Mouse (Mus musculus): Measurements from ENCODE around the gene Kcnc4. TPM values are rescaled to one million over a fixed set of nuclear protein-coding genes. Genes with fewer than 3 reads are reported as not detected.

Gene Kcnc4
- polyA plus RNA-seq, 1 experiment from 2014 or later = 0.08 TPM

- no peak overlapping the region for H3K27ac ChIP-seq (ENCODE audit: low read length)
- peaks cover 29% of the 10 kb centered on the region for H3K27me3 ChIP-seq (ENCODE audit: control insufficient read depth, insufficient read depth, low read length)
- WGBS = 6% methylated on average over 6 of the region's 6 CpGs
- H3K9ac ChIP-seq (ENCODE audit: low read length) = no peak overlapping the region
- H3K9me3 ChIP-seq (replicated peaks; ENCODE audit: control insufficient read depth, low read length) = no peaks in the 10 kb centered on the region
- H3K4me3 ChIP-seq (ENCODE audit: low read length) = no peak overlapping the region
- H3K4me2 ChIP-seq (ENCODE audit: low read depth, low read length) = no peak overlapping the region
- no peak for ATAC-seq (replicated peaks; ENCODE audit: extremely low read depth, insufficient read depth, low FRiP score)
- H3K4me1 ChIP-seq (ENCODE audit: control insufficient read depth, insufficient read depth, low read length) = no peaks in the 10 kb centered on the region
- no peaks in the 10 kb centered on the region for H3K36me3 ChIP-seq (ENCODE audit: control insufficient read depth, insufficient read depth)
Measured at GRCm38 (mm10) chr3:107466577-107466976, 7.2 kb upstream of the Kcnc4 start.

- ATAC-seq (replicated peaks; ENCODE audit: extremely low read depth, insufficient read depth, low FRiP score) = no peak
- 14% methylated on average over 5 of the region's 5 CpGs for WGBS
- no peak overlapping the region for H3K4me3 ChIP-seq (ENCODE audit: low read length)
- H3K36me3 ChIP-seq (ENCODE audit: control insufficient read depth, insufficient read depth) = no peaks in the 10 kb centered on the region
- peaks cover 73% of the 10 kb centered on the region for H3K27me3 ChIP-seq (ENCODE audit: control insufficient read depth, insufficient read depth, low read length)
- no peak overlapping the region for H3K9ac ChIP-seq (ENCODE audit: low read length)
- no peak overlapping the region for H3K27ac ChIP-seq (ENCODE audit: low read length)
- H3K4me2 ChIP-seq (ENCODE audit: low read depth, low read length) = no peak overlapping the region
- peaks cover 20% of the 10 kb centered on the region for H3K4me1 ChIP-seq (ENCODE audit: control insufficient read depth, insufficient read depth, low read length)
- H3K9me3 ChIP-seq (replicated peaks; ENCODE audit: control insufficient read depth, low read length) = no peaks in the 10 kb centered on the region
Measured at GRCm38 (mm10) chr3:107462160-107462559, 2.8 kb upstream of the Kcnc4 start.

DNA sequence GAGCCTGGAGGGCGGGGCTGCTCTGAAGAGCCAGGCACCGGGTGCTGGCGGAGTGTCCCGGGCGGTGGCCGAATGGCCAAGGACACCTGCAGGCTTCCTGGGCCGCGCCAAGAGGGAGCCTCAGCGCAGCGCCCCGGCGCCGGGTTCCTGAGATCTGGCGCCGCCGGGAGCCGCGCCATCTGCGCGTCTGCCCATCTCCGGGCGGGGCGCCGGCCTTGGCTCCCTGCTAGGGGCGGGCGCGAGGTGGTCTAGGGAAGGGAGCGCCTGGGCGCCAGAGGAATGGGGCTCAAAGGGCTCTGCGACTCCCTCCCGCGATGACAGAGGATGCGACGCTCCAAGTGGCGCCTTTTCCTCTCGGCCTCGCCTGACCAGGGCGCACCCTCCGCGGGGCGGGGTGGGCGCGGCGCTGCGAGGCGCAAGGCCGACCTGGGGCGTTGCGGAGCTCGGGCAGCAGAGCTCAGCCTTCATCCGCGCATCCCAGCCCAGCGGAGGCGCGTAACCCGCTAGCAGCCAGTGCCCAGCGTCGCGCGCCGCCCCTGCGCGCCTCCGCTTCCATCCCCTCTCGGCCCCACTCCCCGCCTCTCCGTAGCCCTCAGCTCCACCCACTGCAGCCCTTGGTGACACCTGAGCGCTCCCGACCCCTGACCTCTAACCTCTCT, 550 bp upstream of the Kcnc4 start:
- ATAC-seq (replicated peaks; ENCODE audit: extremely low read depth, insufficient read depth, low FRiP score) = 0 out of 2 replicates have a peak, but pooled peaks have one; percentile 28
- Histone ChIP-seq H3K9me3 (replicated peaks; ENCODE audit: control insufficient read depth, low read length) (no peaks in the 10 kb centered on the region), H3K4me3 (ENCODE audit: low read length) (peak overlapping the region; percentile 60), H3K9ac (ENCODE audit: low read length) (peak overlapping the region; percentile 50), H3K27me3 (ENCODE audit: control insufficient read depth, insufficient read depth, low read length) (peaks cover 84% of the 10 kb centered on the region), H3K4me1 (ENCODE audit: control insufficient read depth, insufficient read depth, low read length) (peaks cover 20% of the 10 kb centered on the region), H3K36me3 (ENCODE audit: control insufficient read depth, insufficient read depth) (no peaks in the 10 kb centered on the region), H3K27ac (ENCODE audit: low read length) (no peak overlapping the region), H3K4me2 (ENCODE audit: low read depth, low read length) (peak overlapping the region; percentile 91)
- under 1% methylated on average over 62 of the region's 69 CpGs for WGBS

- Histone ChIP-seq H3K27me3 (ENCODE audit: control insufficient read depth, insufficient read depth, low read length) (peaks cover 83% of the 10 kb centered on the region), H3K27ac (ENCODE audit: low read length) (no peak overlapping the region), H3K9ac (ENCODE audit: low read length) (peak overlapping the region; percentile 50), H3K36me3 (ENCODE audit: control insufficient read depth, insufficient read depth) (no peaks in the 10 kb centered on the region), H3K4me2 (ENCODE audit: low read depth, low read length) (peak overlapping the region; percentile 91), H3K4me3 (ENCODE audit: low read length) (peak overlapping the region; percentile 60), H3K4me1 (ENCODE audit: control insufficient read depth, insufficient read depth, low read length) (peaks cover 20% of the 10 kb centered on the region), H3K9me3 (replicated peaks; ENCODE audit: control insufficient read depth, low read length) (no peaks in the 10 kb centered on the region)
- under 1% methylated on average over 51 of the region's 51 CpGs for WGBS
- no peak for ATAC-seq (replicated peaks; ENCODE audit: extremely low read depth, insufficient read depth, low FRiP score)
Measured at GRCm38 (mm10) chr3:107458528-107459195, 690 bp downstream of the Kcnc4 start.

- 3% methylated on average over 23 of the region's 23 CpGs for WGBS
- Histone ChIP-seq H3K9me3 (replicated peaks; ENCODE audit: control insufficient read depth, low read length) (no peaks in the 10 kb centered on the region), H3K9ac (ENCODE audit: low read length) (0 out of 2 replicates have a peak overlapping the region, but pooled peaks have one; percentile 40), H3K36me3 (ENCODE audit: control insufficient read depth, insufficient read depth) (no peaks in the 10 kb centered on the region), H3K27ac (ENCODE audit: low read length) (no peak overlapping the region), H3K4me2 (ENCODE audit: low read depth, low read length) (peak overlapping the region; percentile 91), H3K27me3 (ENCODE audit: control insufficient read depth, insufficient read depth, low read length) (peaks cover 84% of the 10 kb centered on the region), H3K4me3 (ENCODE audit: low read length) (peak overlapping the region; percentile 60), H3K4me1 (ENCODE audit: control insufficient read depth, insufficient read depth, low read length) (peaks cover 20% of the 10 kb centered on the region)
- no peak for ATAC-seq (replicated peaks; ENCODE audit: extremely low read depth, insufficient read depth, low FRiP score)
Measured at GRCm38 (mm10) chr3:107458104-107458503, 1.2 kb downstream of the Kcnc4 start.

DNA sequence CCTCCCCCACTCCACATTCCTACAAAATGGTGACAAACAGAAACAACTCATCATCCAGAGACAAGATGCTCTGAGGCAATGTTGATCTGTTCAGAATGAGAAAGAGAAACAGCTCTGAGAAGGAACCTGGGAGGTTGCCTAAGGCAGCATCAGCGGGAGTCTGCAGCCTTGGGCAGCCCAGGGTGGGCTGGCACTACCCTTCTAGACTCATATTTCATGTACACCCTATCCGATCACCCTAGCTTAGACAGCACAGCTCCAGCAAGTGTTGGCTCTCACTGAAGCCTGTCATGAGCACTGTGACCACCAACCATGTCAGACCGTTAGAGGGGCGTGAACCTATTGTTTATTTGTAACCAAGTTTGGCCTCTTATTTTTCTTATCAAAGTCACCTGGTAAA, 5.1 kb downstream of the Kcnc4 start:
- no peak overlapping the region for H3K4me3 ChIP-seq (ENCODE audit: low read length)
- peaks cover 11% of the 10 kb centered on the region for H3K4me1 ChIP-seq (ENCODE audit: control insufficient read depth, insufficient read depth, low read length)
- no peak overlapping the region for H3K4me2 ChIP-seq (ENCODE audit: low read depth, low read length)
- no peak for ATAC-seq (replicated peaks; ENCODE audit: extremely low read depth, insufficient read depth, low FRiP score)
- no peak overlapping the region for H3K9ac ChIP-seq (ENCODE audit: low read length)
- H3K9me3 ChIP-seq (replicated peaks; ENCODE audit: control insufficient read depth, low read length) = no peaks in the 10 kb centered on the region
- 72% methylated on average over 4 of the region's 4 CpGs for WGBS
- no peak overlapping the region for H3K27ac ChIP-seq (ENCODE audit: low read length)
- H3K27me3 ChIP-seq (ENCODE audit: control insufficient read depth, insufficient read depth, low read length) = peaks cover 51% of the 10 kb centered on the region
- no peaks in the 10 kb centered on the region for H3K36me3 ChIP-seq (ENCODE audit: control insufficient read depth, insufficient read depth)

- 38% methylated on average over 3 of the region's 3 CpGs for WGBS
- no peak for ATAC-seq (replicated peaks; ENCODE audit: extremely low read depth, insufficient read depth, low FRiP score)
- no peak overlapping the region for H3K27ac ChIP-seq (ENCODE audit: low read length)
Measured at GRCm38 (mm10) chr3:107446822-107447221, 12.5 kb downstream of the Kcnc4 start.

GRCm38 (mm10) chr3:107443866-107444265, 15.5 kb downstream of the Kcnc4 start:
- 74% methylated on average over 5 of the region's 5 CpGs for WGBS
- Histone ChIP-seq H3K27me3 (ENCODE audit: control insufficient read depth, insufficient read depth, low read length) (peaks cover 7% of the 10 kb centered on the region; the same call in 1 of the 2 replicates), H3K9me3 (replicated peaks; ENCODE audit: control insufficient read depth, low read length) (no peaks in the 10 kb centered on the region), H3K4me1 (ENCODE audit: control insufficient read depth, insufficient read depth, low read length) (no peaks in the 10 kb centered on the region), H3K4me2 (ENCODE audit: low read depth, low read length) (no peak overlapping the region), H3K27ac (ENCODE audit: low read length) (no peak overlapping the region), H3K9ac (ENCODE audit: low read length) (no peak overlapping the region), H3K4me3 (ENCODE audit: low read length) (no peak overlapping the region), H3K36me3 (ENCODE audit: control insufficient read depth, insufficient read depth) (no peaks in the 10 kb centered on the region)
- no peak for ATAC-seq (replicated peaks; ENCODE audit: extremely low read depth, insufficient read depth, low FRiP score)

More at GRCm38 (mm10) chr3:107446822-107447221, 12.5 kb downstream of the Kcnc4 start:
- Histone ChIP-seq H3K4me1 (ENCODE audit: control insufficient read depth, insufficient read depth, low read length) (no peaks in the 10 kb centered on the region), H3K4me3 (ENCODE audit: low read length) (no peak overlapping the region), H3K4me2 (ENCODE audit: low read depth, low read length) (no peak overlapping the region), H3K9me3 (replicated peaks; ENCODE audit: control insufficient read depth, low read length) (no peaks in the 10 kb centered on the region), H3K36me3 (ENCODE audit: control insufficient read depth, insufficient read depth) (no peaks in the 10 kb centered on the region), H3K27me3 (ENCODE audit: control insufficient read depth, insufficient read depth, low read length) (peaks cover 7% of the 10 kb centered on the region; the same call in 1 of the 2 replicates), H3K9ac (ENCODE audit: low read length) (no peak overlapping the region)

GRCm38 (mm10) chr3:107442191-107442590, 17.2 kb downstream of the Kcnc4 start:
- Histone ChIP-seq H3K4me2 (ENCODE audit: low read depth, low read length) (no peak overlapping the region), H3K36me3 (ENCODE audit: control insufficient read depth, insufficient read depth) (no peaks in the 10 kb centered on the region), H3K27ac (ENCODE audit: low read length) (no peak overlapping the region), H3K4me3 (ENCODE audit: low read length) (no peak overlapping the region), H3K4me1 (ENCODE audit: control insufficient read depth, insufficient read depth, low read length) (no peaks in the 10 kb centered on the region), H3K9me3 (replicated peaks; ENCODE audit: control insufficient read depth, low read length) (no peaks in the 10 kb centered on the region), H3K27me3 (ENCODE audit: control insufficient read depth, insufficient read depth, low read length) (peaks cover 7% of the 10 kb centered on the region; the same call in 1 of the 2 replicates), H3K9ac (ENCODE audit: low read length) (no peak overlapping the region)
- no peak for ATAC-seq (replicated peaks; ENCODE audit: extremely low read depth, insufficient read depth, low FRiP score)
- WGBS = 83% methylated on average over 11 of the region's 11 CpGs

All from heart, embryonic 16.5 days (tissue).